Mouse (Mus musculus) G1E (cell line): ENCODE results near the gene Srpx2. TPM values are rescaled to one million over a fixed set of nuclear protein-coding genes. Genes with fewer than 3 reads are reported as not detected.

Source experiments
- ATAC-seq: 2 replicates; pipeline ENCODE4 v1.8.0; 2016; ENCODE audit warnings: mild to moderate bottlenecking; ENCODE audit not compliant: insufficient number of reproducible peaks, poor library complexity, low FRiP score, severe bottlenecking; ENCODE audit errors: extremely low read depth
- DNase-seq: peaks from one replicate; pipeline ENCODE4 v3.0.0; 2012; ENCODE audit warnings: low spot score
- H3K27me3 ChIP-seq: 2 replicates; pipeline ENCODE4 v1.6.1; 2012; ENCODE audit warnings: mild to moderate bottlenecking, low read length, inconsistent platforms; ENCODE audit not compliant: insufficient read depth
- H3K36me3 ChIP-seq: replicated peaks from 2 replicates; pipeline ENCODE3; 2012; ENCODE audit warnings: mild to moderate bottlenecking, inconsistent platforms
- H3K4me1 ChIP-seq: 2 replicates; pipeline ENCODE4 v1.6.1; 2012; ENCODE audit warnings: low read depth, low read length, inconsistent platforms, mixed read lengths; ENCODE audit not compliant: insufficient read depth
- H3K4me3 ChIP-seq: 2 replicates; pipeline ENCODE4 v1.5.1; 2012; ENCODE audit warnings: low read depth, mild to moderate bottlenecking, inconsistent platforms, low read length, moderate library complexity, mixed read lengths
- H3K9me3 ChIP-seq: replicated peaks from 2 replicates; pipeline ENCODE4 v1.6.1; 2012; ENCODE audit warnings: inconsistent platforms
- CTCF ChIP-seq: IDR thresholded peaks from 2 replicates; pipeline ENCODE4 v1.5.1; 2012; ENCODE audit warnings: low read depth, low read length, inconsistent platforms, mixed read lengths
- GATA1 ChIP-seq: IDR thresholded peaks from 2 replicates; pipeline ENCODE4 v1.6.1; 2012; ENCODE audit warnings: borderline replicate concordance, low read length, inconsistent platforms, mixed read lengths
- GATA2 ChIP-seq: IDR thresholded peaks from 2 replicates; pipeline ENCODE4 v1.6.1; 2012; ENCODE audit warnings: low read depth, low read length, inconsistent platforms, borderline replicate concordance
- POLR2AphosphoS5 ChIP-seq: IDR thresholded peaks from 2 replicates; pipeline ENCODE4 v1.6.1; 2012; ENCODE audit warnings: low read depth, low read length, inconsistent platforms; ENCODE audit not compliant: insufficient replicate concordance
- TAL1 ChIP-seq: conservative IDR thresholded peaks from 2 replicates; pipeline ENCODE4 v1.6.1; 2012; ENCODE audit warnings: low read depth, low read length, inconsistent platforms, mixed read lengths
- polyA plus RNA-seq: library from polyadenylated mRNA; stranded (reverse); fragments of >175 nt; gene quantifications from 2 replicates; pipeline ENCODE4 v1.2.3, GENCODE M21; 2012
- total RNA-seq, 2 experiments: library from RNA; stranded (forward) in 1 of 2; stranded (reverse) in 1 of 2; fragments of 200-1000 nt in 1 of 2; fragments of >200 nt in 1 of 2; fragmentation: Nextera tagmentation in 1 of 2; gene quantifications; 2 replicates each; pipeline ENCODE4 v1.2.3; 2014 to 2017

Gene Srpx2
- total and polyA plus RNA-seq, 3 experiments: not detected

- DNase-seq (no peak), ATAC-seq (no peak)
- H3K9me3 ChIP-seq: no peaks in the 10 kb centered on the region
- TF ChIP-seq GATA2: no peak
- no peak for TF ChIP-seq CTCF
- no peak for TF ChIP-seq POLR2AphosphoS5
- TF ChIP-seq GATA1: no peak
- TF ChIP-seq TAL1: no peak
- no peaks in the 10 kb centered on the region for H3K27me3 ChIP-seq
- no peaks in the 10 kb centered on the region for H3K36me3 ChIP-seq
- H3K4me1 ChIP-seq: no peaks in the 10 kb centered on the region
- H3K4me3 ChIP-seq: no peak overlapping the region
Measured at GRCm38 (mm10) chrX:133939561-133939960, 31.3 kb downstream of the Srpx2 start.

GRCm38 (mm10) chrX:133947427-133947826, 39.2 kb downstream of the Srpx2 start:
- no peak for ATAC-seq
- Histone ChIP-seq H3K4me1 (no peaks in the 10 kb centered on the region), H3K36me3 (no peaks in the 10 kb centered on the region), H3K27me3 (no peaks in the 10 kb centered on the region), H3K4me3 (no peak overlapping the region), H3K9me3 (no peaks in the 10 kb centered on the region)
- TF ChIP-seq TAL1 (no peak), POLR2AphosphoS5 (no peak), GATA2 (no peak), CTCF (no peak), GATA1 (no peak)
- no peak for DNase-seq

- Histone ChIP-seq H3K4me1 (no peaks in the 10 kb centered on the region), H3K27me3 (no peaks in the 10 kb centered on the region), H3K4me3 (no peak overlapping the region), H3K36me3 (no peaks in the 10 kb centered on the region), H3K9me3 (no peaks in the 10 kb centered on the region)
- no peak for ATAC-seq
- no peak for DNase-seq
- no peak for TF ChIP-seq GATA2
- no peak for TF ChIP-seq CTCF
- no peak for TF ChIP-seq GATA1
- TF ChIP-seq POLR2AphosphoS5: no peak
- no peak for TF ChIP-seq TAL1
Measured at GRCm38 (mm10) chrX:133954661-133955060, 46.4 kb downstream of the Srpx2 start.

- DNase-seq (no peak), ATAC-seq (no peak)
- TF ChIP-seq GATA1: no peak
- no peak for TF ChIP-seq POLR2AphosphoS5
- TF ChIP-seq GATA2: no peak
- TF ChIP-seq TAL1: no peak
- TF ChIP-seq CTCF: no peak
- Histone ChIP-seq H3K36me3 (no peaks in the 10 kb centered on the region), H3K4me1 (no peaks in the 10 kb centered on the region), H3K4me3 (no peak overlapping the region), H3K9me3 (no peaks in the 10 kb centered on the region), H3K27me3 (no peaks in the 10 kb centered on the region)
Measured at GRCm38 (mm10) chrX:133960617-133961016, 52.4 kb downstream of the Srpx2 start.

- ATAC-seq: no peak
- Histone ChIP-seq H3K27me3 (no peaks in the 10 kb centered on the region), H3K4me1 (no peaks in the 10 kb centered on the region), H3K9me3 (no peaks in the 10 kb centered on the region), H3K4me3 (no peak overlapping the region), H3K36me3 (no peaks in the 10 kb centered on the region)
- TF ChIP-seq CTCF: no peak
- TF ChIP-seq GATA2: no peak
- TF ChIP-seq TAL1: no peak
- no peak for TF ChIP-seq POLR2AphosphoS5
- no peak for TF ChIP-seq GATA1
- DNase-seq: no peak
Measured at GRCm38 (mm10) chrX:133964615-133965014, 56.4 kb downstream of the Srpx2 start.

GRCm38 (mm10) chrX:133981231-133982002, 73.2 kb downstream of the Srpx2 start, which contains the start of gene Sytl4:
Gene Sytl4, minus strand, starts transcription at chrX:133981812.
- Histone ChIP-seq H3K4me3 (no peak within 1 kb of the TSS), H3K4me1 (no peaks in the 10 kb centered on the region), H3K27me3 (no peaks in the 10 kb centered on the region), H3K36me3 (no peaks in the 10 kb centered on the region), H3K9me3 (no peaks in the 10 kb centered on the region)
- DNase-seq: no peak
- TF ChIP-seq TAL1: no peak
- no peak for TF ChIP-seq GATA1
- no peak for TF ChIP-seq CTCF
- ATAC-seq: no peak

Other genes starting within 250 kb of the Srpx2 start
- not detected in 2 replicates for gene Pcdh19, start 219.4 kb upstream of the Srpx2 start, total RNA-seq (2014; fragmentation: Nextera tagmentation)
- gene Pcdh19, start 219.4 kb upstream of the Srpx2 start, total RNA-seq (2017): under 0.01 TPM in 2 replicates
- gene Pcdh19, start 219.4 kb upstream of the Srpx2 start, polyA plus RNA-seq: not detected in 2 replicates
- not detected in 2 replicates for gene Tnmd, start 57.4 kb upstream of the Srpx2 start, total RNA-seq (2014; fragmentation: Nextera tagmentation)
- not detected in 2 replicates for gene Tnmd, start 57.4 kb upstream of the Srpx2 start, total RNA-seq (2017)
- gene Tnmd, start 57.4 kb upstream of the Srpx2 start, polyA plus RNA-seq: not detected in 2 replicates
- not detected in 2 replicates for gene Tspan6, start 10.0 kb upstream of the Srpx2 start, total RNA-seq (2014; fragmentation: Nextera tagmentation)
- gene Tspan6, start 10.0 kb upstream of the Srpx2 start, total RNA-seq (2017): not detected in 2 replicates
- gene Tspan6, start 10.0 kb upstream of the Srpx2 start, polyA plus RNA-seq: not detected in 2 replicates
- not detected in 2 replicates for gene Sytl4, start 73.4 kb downstream of the Srpx2 start, total RNA-seq (2014; fragmentation: Nextera tagmentation)
- gene Sytl4, start 73.4 kb downstream of the Srpx2 start, total RNA-seq (2017): 0.05 and 0.12 TPM in 2 replicates
- gene Sytl4, start 73.4 kb downstream of the Srpx2 start, polyA plus RNA-seq: not detected in 2 replicates
- 83.9 and 105 TPM in 2 replicates for gene Cstf2, start 150.8 kb downstream of the Srpx2 start, total RNA-seq (2014; fragmentation: Nextera tagmentation)
- 81.0 and 104 TPM in 2 replicates for gene Cstf2, start 150.8 kb downstream of the Srpx2 start, total RNA-seq (2017)
- gene Cstf2, start 150.8 kb downstream of the Srpx2 start, polyA plus RNA-seq: 37.6 and 69.7 TPM in 2 replicates